Comparison of ENCODE assay signal across 9 mouse cellular contexts in the genomic region with DNA sequence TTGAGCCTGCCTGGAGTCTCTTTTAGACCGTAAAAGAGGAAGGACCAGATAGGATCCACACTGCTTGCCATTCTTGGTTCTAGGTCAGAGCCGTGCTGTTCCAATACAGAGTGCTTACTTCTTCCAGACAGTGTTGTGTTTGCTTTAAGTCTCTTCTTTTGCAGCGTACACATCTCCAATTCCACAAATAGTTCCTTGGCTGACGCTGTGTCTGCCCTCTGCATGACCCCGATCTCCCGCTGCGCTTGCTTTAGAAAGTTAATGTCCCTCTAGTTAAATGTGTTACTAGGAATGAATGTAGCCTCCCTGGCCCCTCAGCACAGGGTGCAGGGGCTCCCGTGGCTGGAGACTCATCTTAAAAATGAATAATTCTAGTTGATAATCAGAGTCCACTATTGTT.
DNase-seq lines count a peak whose midpoint lies in the region; ATAC-seq and TF ChIP-seq lines count a peak whose summit lies in the region.
"Had no signal": no experiment of that assay in that cellular context is flagged by ENCODE, and none has a peak within 500 bp of the region (broad histone marks: within the 10 kb centered on the region; RNA-seq: fewer than 3 reads in every experiment).

No protein-coding gene starts in this region.

- WGBS in midbrain, embryonic 10.5 days, result 22% methylated on average over 8 of the region's 8 CpGs
- 20% methylated on average over 8 of the region's 8 CpGs for WGBS in midbrain, embryonic 15.5 days
- 5% methylated on average over 8 of the region's 8 CpGs for WGBS in heart, embryonic 13.5 days
- WGBS in kidney, postnatal 0 days, result 4% methylated on average over 8 of the region's 8 CpGs

- ATAC-seq in midbrain, embryonic 15.5 days (replicated peaks), result no peak
- no peak for ATAC-seq in heart, embryonic 13.5 days (ENCODE audit: extremely low read depth, insufficient number of reproducible peaks, low FRiP score, low TSS enrichment)
- peak; percentile 89 for ATAC-seq in kidney, postnatal 0 days (replicated peaks; ENCODE audit: low FRiP score, low read depth)

- DNase-seq in midbrain, embryonic 10.5 days (ENCODE audit: low spot score), result peak; percentile 40
- peak; percentile 83 for DNase-seq in kidney, postnatal 0 days (ENCODE audit: low spot score)
- DNase-seq in skeletal muscle tissue, adult 2 months (ENCODE audit: low read depth, low spot score), result peak; percentile 39
- no peak for DNase-seq in left cerebral cortex, adult 18-20 months (ENCODE audit: low spot score in 2 of 2)
- no peak for DNase-seq in spleen, postnatal 4 days (ENCODE audit: low spot score in 2 of 2)
- DNase-seq in natural killer cell, adult 2 months (ENCODE audit: low spot score in 2 of 2), result no peak
- DNase-seq: left cerebral cortex, postnatal 4 days had no signal

- no peaks in the 10 kb centered on the region for H3K36me3 ChIP-seq in midbrain, embryonic 10.5 days
- H3K36me3 ChIP-seq in midbrain, embryonic 15.5 days (replicated peaks), result no peaks in the 10 kb centered on the region
- no peaks in the 10 kb centered on the region for H3K36me3 ChIP-seq in heart, embryonic 13.5 days
- H3K36me3 ChIP-seq in kidney, postnatal 0 days (ENCODE audit: insufficient read depth, low read length), result no peaks in the 10 kb centered on the region

- H3K27me3 ChIP-seq in midbrain, embryonic 10.5 days (ENCODE audit: low read depth, poor library complexity, severe bottlenecking), result no peaks in the 10 kb centered on the region
- no peaks in the 10 kb centered on the region for H3K27me3 ChIP-seq in midbrain, embryonic 15.5 days (replicated peaks)
- no peaks in the 10 kb centered on the region for H3K27me3 ChIP-seq in heart, embryonic 13.5 days (replicated peaks)
- H3K27me3 ChIP-seq in kidney, postnatal 0 days (ENCODE audit: insufficient read depth, low read length), result no peaks in the 10 kb centered on the region

- no peak overlapping the region; the same call in 1 of the 2 replicates for H3K27ac ChIP-seq in midbrain, embryonic 10.5 days (replicated peaks)
- no peak overlapping the region for H3K27ac ChIP-seq in midbrain, embryonic 15.5 days
- peak overlapping the region; percentile 62 for H3K27ac ChIP-seq in heart, embryonic 13.5 days (replicated peaks)
- peak overlapping the region; percentile 1 for H3K27ac ChIP-seq in kidney, postnatal 0 days

- TF ChIP-seq CTCF in kidney, postnatal 0 days (IDR thresholded peaks at IDR 0.05; ENCODE audit: low read depth), result no peak

- H3K9ac ChIP-seq in midbrain, embryonic 15.5 days, result no peak overlapping the region
- H3K9ac ChIP-seq in heart, embryonic 13.5 days, result 0 out of 2 replicates have a peak overlapping the region, but pooled peaks have one; percentile 6
- no peak overlapping the region for H3K9ac ChIP-seq in kidney, postnatal 0 days (ENCODE audit: low read depth, low read length)

- H3K4me1 ChIP-seq in midbrain, embryonic 10.5 days, result peaks cover 19% of the 10 kb centered on the region
- peaks cover 2% of the 10 kb centered on the region; the same call in 1 of the 2 replicates for H3K4me1 ChIP-seq in midbrain, embryonic 15.5 days
- peaks cover 22% of the 10 kb centered on the region for H3K4me1 ChIP-seq in heart, embryonic 13.5 days
- peaks cover 9% of the 10 kb centered on the region; the same call in 1 of the 2 replicates for H3K4me1 ChIP-seq in kidney, postnatal 0 days (replicated peaks; ENCODE audit: insufficient read depth, low read length)

- no peaks in the 10 kb centered on the region for H3K9me3 ChIP-seq in midbrain, embryonic 10.5 days (replicated peaks)
- no peaks in the 10 kb centered on the region for H3K9me3 ChIP-seq in midbrain, embryonic 15.5 days
- H3K9me3 ChIP-seq in heart, embryonic 13.5 days, result no peaks in the 10 kb centered on the region
- H3K9me3 ChIP-seq in kidney, postnatal 0 days (replicated peaks; ENCODE audit: low read length), result no peaks in the 10 kb centered on the region

- H3K4me2 ChIP-seq in midbrain, embryonic 15.5 days, result no peak overlapping the region
- peak overlapping the region; percentile 51 for H3K4me2 ChIP-seq in heart, embryonic 13.5 days
- H3K4me2 ChIP-seq in kidney, postnatal 0 days (ENCODE audit: low read length), result peak overlapping the region; percentile 31

- H3K4me3 ChIP-seq in midbrain, embryonic 10.5 days, result no peak overlapping the region
- no peak overlapping the region for H3K4me3 ChIP-seq in midbrain, embryonic 15.5 days
- no peak overlapping the region for H3K4me3 ChIP-seq in heart, embryonic 13.5 days
- no peak overlapping the region for H3K4me3 ChIP-seq in kidney, postnatal 0 days (replicated peaks; ENCODE audit: low read depth, low read length)

Comparison
In these comparisons a context has a peak if more than half of its experiments do, and no peak if none do; other contexts are left out.
1. DNase-seq: peak in midbrain, embryonic 10.5 days (single experiment), kidney, postnatal 0 days (single experiment) and skeletal muscle tissue, adult 2 months (single experiment); none in left cerebral cortex, adult 18-20 months (0 of 2), spleen, postnatal 4 days (0 of 2) and natural killer cell, adult 2 months (0 of 2).
2. H3K27ac ChIP-seq: peak in heart, embryonic 13.5 days (single experiment) and kidney, postnatal 0 days (single experiment); none in midbrain, embryonic 10.5 days (single experiment) and midbrain, embryonic 15.5 days (single experiment).